Mouse (Mus musculus) liver, postnatal 0 days (tissue): Measurements from ENCODE around the gene Strada. TPM values are rescaled to one million over a fixed set of nuclear protein-coding genes. Genes with fewer than 3 reads are reported as not detected.
"Not testable (repeated sequence)": the region's sequence is repeated elsewhere in the genome, so short reads cannot be mapped to it uniquely, and the experiment has no call there.

Source experiments
- ATAC-seq: fragments of 200-750 bp; cut with Nextera tagmentation; 2 replicates; pipeline ENCODE4 v1.8.0; 2017; ENCODE audit warnings: mild to moderate bottlenecking, moderate library complexity
- DNase-seq: peaks from one replicate; pipeline ENCODE4 v3.0.0-alpha.2; 2016
- H3K27ac ChIP-seq: fragments of 300-500 bp; sonication (generic); 2 replicates; pipeline ENCODE4 v1.5.1; 2014; ENCODE audit warnings: antibody characterized with exemption, moderate library complexity, mild to moderate bottlenecking, low read depth
- H3K27me3 ChIP-seq: fragments of 300-500 bp; sonication (generic); 2 replicates; pipeline ENCODE4 v1.6.1; 2014; ENCODE audit warnings: low read length, control low read depth, mixed read lengths; ENCODE audit not compliant: insufficient read depth
- H3K36me3 ChIP-seq: fragments of 300-500 bp; sonication (generic); replicated peaks from 2 replicates; pipeline ENCODE4 v1.6.1; 2014; ENCODE audit warnings: mild to moderate bottlenecking, control low read depth, low read length, moderate library complexity, mixed read lengths; ENCODE audit not compliant: insufficient read depth
- H3K4me1 ChIP-seq: fragments of 300-500 bp; sonication (generic); 2 replicates; pipeline ENCODE4 v1.6.1; 2014; ENCODE audit warnings: antibody characterized with exemption, mild to moderate bottlenecking, control low read depth; ENCODE audit not compliant: insufficient read depth
- H3K4me2 ChIP-seq: fragments of 300-500 bp; sonication (generic); 2 replicates; pipeline ENCODE4 v1.6.1; 2014; ENCODE audit warnings: low read depth, mild to moderate bottlenecking, low read length, moderate library complexity, mixed read lengths
- H3K4me3 ChIP-seq: fragments of 300-500 bp; sonication (generic); 2 replicates; pipeline ENCODE4 v1.5.1; 2014; ENCODE audit warnings: low read depth, low read length
- H3K9ac ChIP-seq: fragments of 300-500 bp; sonication (generic); replicated peaks from 2 replicates; pipeline ENCODE4 v1.6.1; 2014; ENCODE audit warnings: mild to moderate bottlenecking, moderate library complexity
- H3K9me3 ChIP-seq: fragments of 300-500 bp; sonication (generic); 2 replicates; pipeline ENCODE4 v1.6.1; 2016; ENCODE audit warnings: mild to moderate bottlenecking, control low read depth, low read length, mixed read lengths
- CTCF ChIP-seq: sonication (generic); IDR thresholded peaks from 2 replicates; pipeline ENCODE4 v1.5.1; 2016; ENCODE audit warnings: antibody characterized with exemption, low read depth
- EP300 ChIP-seq: IDR thresholded peaks from 2 replicates; pipeline ENCODE4 v1.6.1; 2016; ENCODE audit warnings: antibody characterized with exemption, low read depth, mild to moderate bottlenecking
- WGBS: fragments of 180-500 bp; shearing (Covaris S2); extraction: QIAGEN DNeasy Blood & Tissue Kit; methylation state at CpG from one replicate; pipeline ENCODE4 v1.1.7; 2014; ENCODE audit not compliant: insufficient replicate concordance; 5-methylcytosine and 5-hydroxymethylcytosine counted together
- polyA plus RNA-seq: library from polyadenylated mRNA; unstranded; fragments of >200 nt; fragmentation: Nextera tagmentation; extraction: Ambion mirVana; gene quantifications from 2 replicates; pipeline ENCODE4 v1.2.1, GENCODE M21; 2015

Strada gene
- polyA plus RNA-seq = 4.6 and 4.9 TPM in 2 replicates

DNA sequence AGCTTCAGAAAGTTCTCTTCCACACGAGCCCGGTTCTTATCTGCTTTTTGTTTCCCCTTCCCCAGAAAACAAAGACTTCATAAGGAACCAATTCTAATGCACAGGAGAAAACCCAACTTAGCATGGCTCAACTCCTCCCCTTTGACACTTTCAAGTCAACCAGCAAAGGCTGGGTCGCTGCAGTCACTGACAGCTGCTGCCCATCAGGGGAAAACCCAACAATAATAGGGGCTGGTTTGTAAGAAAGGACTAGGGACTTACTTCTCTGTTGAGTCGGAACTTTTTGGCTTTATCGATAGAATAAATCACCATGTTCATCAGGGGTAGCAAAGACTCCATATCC, at the start of gene Strada:
Gene Strada (minus strand): TSS at position 46 of the 343 bp plus-strand sequence.
- WGBS = 60% methylated on average over 5 of the region's 5 CpGs
- no peaks in the 10 kb centered on the region for H3K27me3 ChIP-seq
- peak within 1 kb of the TSS; percentile 4; the same call in 1 of the 2 replicates for H3K27ac ChIP-seq
- no peak for ATAC-seq
- H3K9me3 ChIP-seq = no peaks in the 10 kb centered on the region
- no peak within 1 kb of the TSS for H3K4me3 ChIP-seq
- H3K4me1 ChIP-seq = peaks cover 8% of the 10 kb centered on the region; the same call in 1 of the 2 replicates
- no peak for TF ChIP-seq CTCF
- DNase-seq = no peak
- H3K4me2 ChIP-seq = 0 out of 2 replicates have a peak within 1 kb of the TSS, but pooled peaks have one; percentile 15
- peaks cover 62% of the 10 kb centered on the region for H3K36me3 ChIP-seq
- H3K9ac ChIP-seq = no peak within 1 kb of the TSS; the same call in 1 of the 2 replicates

DNA sequence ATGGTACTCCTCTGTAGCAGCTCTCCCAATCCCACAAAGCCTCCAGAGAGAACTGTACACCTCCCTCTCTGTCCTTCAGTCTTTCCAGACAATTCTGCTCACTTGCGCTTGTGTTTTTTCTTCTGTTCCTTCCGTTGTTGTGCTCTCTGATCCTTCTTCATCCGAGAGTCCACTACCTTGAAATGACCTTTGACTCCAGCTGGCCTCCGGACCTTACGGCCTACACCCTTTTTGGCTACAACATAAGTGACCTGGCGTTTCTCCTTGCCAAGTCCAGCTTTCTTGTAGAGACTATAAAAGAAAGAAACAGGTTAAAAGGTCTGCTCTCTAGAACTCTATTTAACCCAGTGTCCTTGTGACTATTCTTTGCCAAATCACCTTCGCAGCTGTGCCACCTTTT, 47.4 kb upstream of the Strada start:
- Histone ChIP-seq H3K27ac (no peak overlapping the region), H3K4me3 (no peak overlapping the region), H3K4me1 (no peaks in the 10 kb centered on the region), H3K36me3 (peaks cover 94% of the 10 kb centered on the region), H3K4me2 (no peak overlapping the region), H3K9me3 (no peaks in the 10 kb centered on the region), H3K9ac (no peak overlapping the region), H3K27me3 (no peaks in the 10 kb centered on the region)
- no peak for TF ChIP-seq EP300
- TF ChIP-seq CTCF = no peak
- no peak for ATAC-seq
- WGBS = 71% methylated on average over 7 of the region's 7 CpGs
- DNase-seq = no peak

GRCm38 (mm10) chr11:106246834-106247233, 44.9 kb upstream of the Strada start:
- H3K4me1 ChIP-seq = no peaks in the 10 kb centered on the region
- ATAC-seq (no peak), DNase-seq (no peak)
- no peak overlapping the region for H3K9ac ChIP-seq
- H3K4me2 ChIP-seq = no peak overlapping the region
- no peak overlapping the region for H3K27ac ChIP-seq
- H3K9me3 ChIP-seq = no peaks in the 10 kb centered on the region
- no peaks in the 10 kb centered on the region for H3K27me3 ChIP-seq
- WGBS = 88% methylated on average over 1 of the region's 1 CpGs
- TF ChIP-seq CTCF (peak; percentile 63), EP300 (no peak)
- peaks cover 93% of the 10 kb centered on the region for H3K36me3 ChIP-seq
- no peak overlapping the region for H3K4me3 ChIP-seq

DNA sequence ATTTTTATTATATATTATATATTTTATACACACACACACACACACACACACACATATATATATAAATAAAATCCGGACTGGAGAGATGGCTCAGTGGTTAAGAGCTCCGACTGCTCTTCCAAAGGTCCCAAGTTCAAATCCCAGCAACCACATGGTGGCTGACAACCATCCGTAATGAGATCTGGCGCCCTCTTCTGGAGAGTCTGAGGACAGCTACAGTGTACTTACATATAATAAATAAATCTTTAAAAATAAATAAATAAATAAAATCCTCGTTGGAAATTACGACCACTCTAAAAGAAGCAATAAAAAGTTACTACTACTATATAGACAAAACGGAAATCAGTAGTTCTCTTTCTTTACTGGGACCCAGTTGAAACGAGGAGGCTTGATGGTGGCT, 32.0 kb upstream of the Strada start:
- 76% methylated on average over 8 of the region's 8 CpGs for WGBS
- DNase-seq, H3K4me3 ChIP-seq, ATAC-seq, H3K27ac ChIP-seq, H3K9ac ChIP-seq, H3K9me3 ChIP-seq, H3K4me1 ChIP-seq, H3K4me2 ChIP-seq, H3K27me3 ChIP-seq: not testable (repeated sequence)
- peak; percentile 50 for TF ChIP-seq CTCF
- peaks cover 65% of the 10 kb centered on the region for H3K36me3 ChIP-seq

DNA sequence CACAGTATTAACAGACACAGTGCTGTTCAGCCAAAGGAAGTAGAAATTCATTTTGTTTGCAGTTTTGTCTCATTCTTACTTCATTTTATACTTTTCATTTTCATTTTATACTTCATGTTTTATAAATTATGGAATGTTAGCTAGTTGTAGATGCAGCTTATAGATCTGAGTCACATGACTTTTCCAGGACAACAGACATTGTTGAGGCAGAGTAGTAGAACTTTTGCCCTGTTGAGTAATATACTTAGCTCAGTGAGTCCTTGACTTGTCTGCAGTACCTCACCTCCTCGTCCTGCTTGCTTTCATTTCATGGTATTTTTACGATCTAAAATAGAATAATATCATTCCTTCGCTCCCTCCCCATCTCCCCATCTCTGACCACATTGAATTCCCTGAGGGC, 18.6 kb upstream of the Strada start:
- Histone ChIP-seq H3K27ac (no peak overlapping the region), H3K27me3 (no peaks in the 10 kb centered on the region), H3K9me3 (no peaks in the 10 kb centered on the region), H3K9ac (no peak overlapping the region), H3K4me3 (no peak overlapping the region), H3K4me2 (peak overlapping the region; percentile 16; the same call in 1 of the 2 replicates), H3K36me3 (peaks cover 18% of the 10 kb centered on the region), H3K4me1 (peaks cover 19% of the 10 kb centered on the region)
- ATAC-seq (no peak), DNase-seq (no peak)
- no peak for TF ChIP-seq EP300
- no peak for TF ChIP-seq CTCF
- 75% methylated on average over 3 of the region's 3 CpGs for WGBS

DNA sequence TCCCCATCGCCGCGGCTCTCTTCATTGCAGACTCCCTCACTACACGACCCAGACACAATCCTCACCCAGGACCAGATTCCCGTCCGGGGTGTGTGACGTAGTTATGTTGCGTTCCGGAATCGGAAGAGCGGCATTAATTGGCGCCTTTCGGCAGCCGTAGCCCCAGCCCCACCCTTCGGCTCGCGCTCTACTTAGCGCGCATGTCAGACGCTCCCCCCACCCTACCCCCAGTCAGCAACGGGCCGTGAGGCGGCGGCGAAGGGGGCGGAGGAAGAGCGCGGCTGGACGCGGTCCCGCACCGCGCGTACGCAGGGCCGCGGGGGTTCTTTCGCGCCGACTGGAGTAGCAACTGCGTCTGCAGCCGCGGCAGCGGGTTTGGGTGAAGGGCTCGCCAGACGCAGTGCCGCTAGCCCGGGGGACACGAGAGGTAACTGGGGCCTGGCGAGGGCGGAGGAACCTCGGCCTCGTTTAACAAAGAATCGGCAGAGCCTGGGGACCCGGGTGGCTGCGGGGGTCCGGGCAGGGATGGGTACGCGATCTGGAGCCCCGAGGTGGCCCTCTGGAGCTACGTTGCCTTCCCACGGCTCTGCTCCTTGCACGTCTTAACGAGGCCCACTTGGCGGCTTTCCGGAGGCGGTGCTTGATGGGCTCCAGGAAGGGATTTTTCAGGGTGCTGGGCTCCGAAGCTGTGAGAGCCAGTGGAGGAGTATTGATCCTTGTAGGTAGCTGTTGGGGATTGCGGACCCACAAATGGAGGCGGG, 14.9 kb upstream of the Strada start, which contains the start of gene Ddx42:
Gene Ddx42 (plus strand): TSS at position 197 of the 761 bp plus-strand sequence.
- no peak for TF ChIP-seq CTCF
- peak; percentile 21; the same call in 1 of the 2 replicates for TF ChIP-seq EP300
- no peaks in the 10 kb centered on the region for H3K9me3 ChIP-seq
- no peaks in the 10 kb centered on the region for H3K27me3 ChIP-seq
- peak within 1 kb of the TSS; percentile 96 for H3K9ac ChIP-seq
- ATAC-seq (peak; percentile 89), DNase-seq (peak; percentile 93)
- peak within 1 kb of the TSS; percentile 96 for H3K27ac ChIP-seq
- H3K36me3 ChIP-seq = peaks cover 3% of the 10 kb centered on the region; the same call in 1 of the 2 replicates
- H3K4me1 ChIP-seq = peaks cover 25% of the 10 kb centered on the region
- peak within 1 kb of the TSS; percentile 94 for H3K4me3 ChIP-seq
- H3K4me2 ChIP-seq = peak within 1 kb of the TSS; percentile 78
- under 1% methylated on average over 70 of the region's 70 CpGs for WGBS
